Mouse (Mus musculus) kidney, postnatal 36 days (tissue): Measurements from ENCODE around the gene Fam178b.

Experiments used
- DNase-seq, 2 experiments: peaks; one replicate each; pipeline ENCODE4 v3.0.0; 2021 to 2022; ENCODE audit warnings: mixed read lengths in 2 of 2

The Fam178b gene

DNA sequence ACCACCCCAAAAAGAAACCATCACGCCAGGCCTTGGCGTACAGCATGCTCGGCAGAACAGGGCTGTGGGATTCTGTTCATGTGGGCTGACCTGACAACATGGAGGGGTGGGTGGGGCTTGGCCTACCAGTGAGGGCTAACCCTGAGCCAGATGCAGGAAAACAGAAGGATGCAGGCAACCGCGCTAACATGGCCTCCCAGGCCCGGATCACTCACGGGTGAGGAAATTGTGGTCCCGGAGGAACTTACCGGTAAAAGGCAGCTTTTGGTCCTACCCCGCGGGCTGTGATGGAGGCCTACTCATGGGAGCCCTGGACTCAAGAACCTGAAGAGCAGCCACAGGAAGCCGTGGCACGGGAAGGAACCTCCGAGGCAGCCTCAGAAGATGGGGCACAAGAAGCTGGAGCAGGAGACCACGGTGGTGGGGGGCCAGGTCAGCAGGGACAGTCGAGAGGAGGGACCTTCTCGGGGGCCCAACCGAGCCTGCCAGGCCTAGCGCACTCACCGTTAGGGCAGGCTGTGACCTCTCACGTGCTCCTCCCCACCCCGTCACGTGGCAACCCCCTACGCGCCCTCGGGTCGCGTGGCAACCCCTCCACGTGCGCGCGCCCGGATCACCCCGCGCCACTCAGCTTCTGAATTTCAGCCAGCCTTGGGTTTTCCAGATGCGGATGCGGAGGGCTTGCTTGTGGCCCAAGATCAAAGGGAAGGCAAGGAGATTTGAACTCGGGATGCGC, at the start of gene Fam178b:
Fam178b (minus strand) TSS at position 564 of the 736 bp plus-strand sequence.
- DNase-seq, result no peak

DNA sequence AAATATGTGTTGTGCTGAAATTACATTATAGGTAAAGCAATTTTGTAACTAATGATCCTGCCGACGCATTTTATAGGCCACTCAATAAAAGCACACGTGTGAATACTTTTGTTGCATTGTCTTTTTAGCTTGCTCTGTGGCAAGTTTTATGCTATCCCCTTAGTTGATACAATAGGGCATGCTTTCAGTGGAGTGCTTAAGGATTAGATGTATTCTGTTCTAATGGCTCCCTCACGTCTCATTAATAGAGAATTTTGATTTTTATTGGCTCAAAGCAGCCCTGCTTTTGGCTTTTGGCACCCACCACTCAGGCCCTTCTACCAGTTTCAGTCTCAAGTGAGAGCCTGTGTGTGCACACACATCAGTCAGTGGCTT, 41.1 kb upstream of the Fam178b start:
- DNase-seq, result no peak

DNA sequence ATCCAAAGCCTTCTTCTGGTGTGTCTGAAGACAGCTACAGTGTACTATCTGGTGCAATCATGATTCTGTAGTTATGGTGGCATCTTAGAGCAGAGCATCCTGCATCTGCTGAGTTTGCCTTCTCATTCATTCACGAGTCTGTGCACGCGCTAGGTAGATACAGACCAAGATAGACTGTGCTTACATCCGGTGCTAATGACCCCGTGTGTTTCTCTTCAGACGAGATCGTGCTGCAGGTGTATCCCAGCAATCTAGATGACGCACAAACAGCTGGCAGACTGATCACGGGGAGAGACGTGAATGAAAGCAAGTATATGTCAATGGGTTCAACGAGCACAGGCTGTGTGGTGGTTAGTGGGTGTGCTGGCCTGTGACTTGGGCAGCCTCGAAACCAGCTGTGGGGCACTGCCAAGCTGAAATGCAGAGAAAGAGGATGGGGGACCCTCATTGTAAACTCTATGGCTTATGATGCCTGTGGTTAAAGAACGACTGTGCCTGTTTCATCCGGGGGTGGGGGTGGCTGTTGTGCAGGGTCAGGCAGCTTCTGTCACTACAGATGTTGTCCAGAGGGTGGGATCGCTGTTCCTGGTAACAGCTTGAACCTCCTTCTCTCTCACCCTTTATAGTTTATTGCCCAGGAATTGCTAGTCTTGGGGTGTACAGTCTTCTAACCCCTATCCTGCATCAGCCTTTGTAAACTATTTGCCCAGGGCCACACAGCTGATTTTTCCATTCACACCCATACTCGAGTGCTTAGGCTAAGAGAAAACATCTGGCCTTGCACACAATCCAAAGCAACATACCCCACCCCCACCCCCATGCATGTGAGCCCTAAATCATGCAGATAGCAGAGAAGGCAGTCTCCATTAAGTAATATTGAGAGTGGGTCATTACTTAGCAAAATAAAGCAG, 40.4 kb upstream of the Fam178b start:
- no peak for DNase-seq

DNA sequence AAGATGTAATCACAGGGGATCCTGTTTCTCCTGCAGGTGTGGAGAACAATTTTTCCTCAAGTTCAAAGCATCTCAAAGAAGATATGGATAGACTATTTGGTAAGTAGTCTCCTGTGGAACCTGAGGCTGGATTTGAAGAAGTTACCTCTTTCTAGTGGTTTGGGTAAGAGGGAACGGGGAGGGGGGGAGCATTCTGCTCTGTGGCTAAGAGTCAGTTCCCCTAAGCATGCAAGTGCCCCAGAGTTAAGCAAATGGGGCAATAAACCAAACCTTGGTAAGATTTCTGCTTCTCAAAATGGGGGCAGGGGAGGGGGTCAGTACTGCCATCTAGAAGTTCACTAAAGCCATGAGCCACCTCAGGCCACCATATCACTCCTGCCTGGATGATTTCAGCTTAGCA, 35.8 kb upstream of the Fam178b start:
- DNase-seq, result no peak

DNA sequence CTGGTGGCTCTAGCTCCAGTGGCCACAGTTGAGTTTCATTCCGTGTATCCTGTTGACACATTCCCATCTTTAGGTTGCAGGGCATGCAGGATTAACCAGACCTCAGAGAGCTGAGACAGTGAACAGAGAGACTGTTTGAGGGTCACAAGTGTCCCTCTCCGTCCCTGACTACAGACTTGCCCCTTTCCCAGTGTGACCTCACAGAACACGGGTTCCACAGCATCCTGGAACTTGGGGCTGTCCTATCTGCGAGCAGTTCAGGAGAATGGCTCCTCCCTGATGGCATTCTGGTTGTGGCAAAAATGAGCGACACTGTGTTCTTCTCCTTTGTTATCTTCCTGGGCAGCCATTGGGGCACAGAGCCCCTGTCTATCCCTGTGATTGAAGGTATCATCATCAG, 31.3 kb upstream of the Fam178b start, which contains the start of gene Actr1b:
Actr1b (minus strand) TSS at position 112 of the 400 bp plus-strand sequence.
- no peak for DNase-seq

DNA sequence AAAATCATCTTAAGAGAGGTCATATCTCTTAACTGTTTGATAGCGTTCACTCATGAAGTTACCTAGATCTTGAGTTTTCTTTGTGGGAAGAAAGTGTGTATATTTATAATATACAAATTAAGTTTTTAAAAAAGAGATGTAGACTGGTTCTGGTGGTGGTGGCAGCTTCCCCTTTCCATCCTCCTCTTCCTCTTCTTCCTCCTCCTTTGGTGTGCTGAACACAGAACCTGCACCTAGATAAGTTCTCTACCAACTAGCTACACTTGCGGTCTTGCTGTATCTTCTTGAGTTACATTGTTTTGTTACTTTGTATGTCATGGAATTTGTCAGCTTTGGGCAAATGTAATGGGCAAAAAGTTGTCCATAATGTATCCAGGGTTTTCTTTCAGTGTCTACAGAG, 28.1 kb upstream of the Fam178b start:
- no peak for DNase-seq

DNA sequence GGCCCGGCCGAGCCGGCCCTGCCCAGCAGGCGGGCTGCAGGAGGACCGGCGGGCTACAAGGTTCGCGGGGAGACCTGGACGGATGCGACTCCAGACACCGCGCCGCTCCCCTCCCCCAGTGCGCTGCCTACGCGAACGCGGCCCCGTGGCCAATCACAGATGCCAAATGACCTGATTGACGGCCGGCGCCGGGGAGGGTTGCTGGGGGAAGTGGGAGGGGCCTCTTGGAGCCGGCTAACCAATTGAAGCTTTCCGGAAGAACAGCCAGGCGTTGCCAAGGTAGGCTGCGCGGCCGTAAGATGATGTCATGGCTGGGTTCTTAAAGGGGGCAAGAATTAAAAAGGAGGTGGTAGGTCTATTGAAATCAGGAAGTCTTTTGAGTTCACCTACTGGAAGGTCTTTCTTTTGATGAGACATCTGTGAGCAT, 26.9 kb upstream of the Fam178b start, which contains the start of gene 4933424G06Rik:
4933424G06Rik (plus strand) TSS at position 296 of the 427 bp plus-strand sequence.
- peak; percentile 99 for DNase-seq

DNA sequence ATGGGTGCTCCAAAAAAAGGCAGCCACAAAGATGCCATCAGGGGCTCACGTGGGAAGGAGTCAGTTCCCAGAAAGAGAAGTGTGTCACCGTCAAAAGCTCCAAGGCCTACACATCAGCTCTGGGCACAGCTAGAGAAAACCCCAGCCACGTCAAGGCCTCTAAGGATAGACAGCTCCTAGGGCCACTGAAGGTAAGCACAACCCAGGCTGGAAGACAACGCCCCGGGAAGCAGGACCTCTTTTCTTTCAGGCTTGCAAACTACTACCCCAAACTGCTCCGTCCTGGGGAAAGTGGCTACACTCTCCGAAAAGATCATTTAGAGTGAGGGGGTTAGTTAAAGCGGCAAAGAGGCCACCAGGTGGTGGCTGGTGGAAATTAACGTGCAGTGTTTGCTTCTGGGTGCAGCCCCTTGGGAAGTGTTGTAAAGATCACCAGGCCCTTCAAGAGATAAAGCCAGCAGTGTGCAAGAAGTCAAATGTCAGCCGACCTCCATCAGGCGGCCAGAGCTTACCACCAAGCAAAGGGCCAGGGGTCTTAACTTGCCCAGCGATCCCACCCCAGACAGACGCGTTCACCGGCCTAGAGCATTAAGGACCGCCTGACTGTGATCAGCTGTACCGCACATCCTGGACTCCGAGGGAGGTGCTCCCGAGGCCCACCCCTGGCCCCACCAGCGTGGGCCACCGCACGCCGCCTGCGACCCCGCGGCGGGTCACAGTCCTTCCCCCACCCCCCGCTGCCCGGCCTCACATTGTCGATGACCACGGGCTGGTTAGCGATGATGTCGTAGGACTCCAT, 26.3 kb upstream of the Fam178b start:
- DNase-seq, result peak; percentile 31 to 56

DNA sequence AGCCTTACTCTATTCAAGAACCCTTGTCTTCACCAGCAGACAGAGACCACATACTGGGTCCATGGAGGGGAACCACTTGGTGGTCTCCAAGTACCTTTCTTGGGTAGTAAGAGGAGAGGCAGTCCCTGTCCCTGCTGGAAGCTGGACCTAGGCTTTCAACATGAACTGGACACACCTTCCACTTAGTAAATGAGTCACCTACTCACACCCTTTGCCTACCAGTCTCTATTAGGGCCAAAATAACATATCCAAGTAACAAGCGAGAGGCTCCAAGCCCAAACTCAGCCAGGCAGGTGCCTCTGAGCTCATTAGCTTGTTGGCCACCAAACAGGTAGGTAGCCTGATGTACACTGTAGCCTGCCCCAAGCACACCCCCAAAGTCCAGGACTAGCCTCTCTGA, 25.6 kb upstream of the Fam178b start:
- DNase-seq, result peak in 1 of 2 experiments; percentile 24

DNA sequence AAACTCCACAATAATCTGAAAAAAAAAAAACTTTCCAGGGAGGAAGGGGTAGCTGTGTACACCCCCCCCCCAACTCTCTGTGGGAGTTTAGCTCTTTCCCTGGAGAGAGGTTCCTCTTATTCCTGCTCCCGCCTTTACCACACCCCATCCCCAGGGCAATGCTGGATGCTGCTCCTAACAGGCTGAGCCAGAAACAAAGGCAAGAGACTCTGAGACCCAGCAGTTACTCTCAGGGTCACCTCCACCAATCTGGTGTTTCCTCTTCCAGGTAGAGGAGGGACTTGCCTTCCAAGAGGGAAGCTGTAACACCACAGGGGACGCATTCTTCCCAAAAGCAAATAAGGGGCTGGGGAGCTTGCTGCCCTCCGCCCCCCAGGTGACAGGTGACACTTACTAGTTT, 24.8 kb upstream of the Fam178b start:
- DNase-seq, result no peak

DNA sequence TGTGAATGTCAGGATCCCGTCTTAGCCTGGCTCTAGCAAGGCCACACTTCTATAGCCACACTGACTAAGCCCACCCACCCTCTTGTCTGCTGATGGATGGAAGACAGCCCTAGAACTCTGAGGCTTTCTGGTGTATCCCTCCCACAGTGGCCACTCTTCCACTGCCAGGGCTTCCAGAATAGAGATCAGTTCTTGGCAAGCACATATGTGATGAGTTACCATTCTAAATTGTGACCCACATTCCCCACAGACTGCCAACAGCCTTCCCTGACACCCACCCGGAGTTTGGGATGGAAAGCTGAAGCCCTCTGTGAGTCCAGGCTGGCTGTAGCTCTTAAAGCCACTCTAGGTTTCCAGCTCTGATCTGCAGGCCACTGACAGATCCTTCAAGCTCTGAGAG, 24.2 kb upstream of the Fam178b start:
- DNase-seq, result no peak

DNA sequence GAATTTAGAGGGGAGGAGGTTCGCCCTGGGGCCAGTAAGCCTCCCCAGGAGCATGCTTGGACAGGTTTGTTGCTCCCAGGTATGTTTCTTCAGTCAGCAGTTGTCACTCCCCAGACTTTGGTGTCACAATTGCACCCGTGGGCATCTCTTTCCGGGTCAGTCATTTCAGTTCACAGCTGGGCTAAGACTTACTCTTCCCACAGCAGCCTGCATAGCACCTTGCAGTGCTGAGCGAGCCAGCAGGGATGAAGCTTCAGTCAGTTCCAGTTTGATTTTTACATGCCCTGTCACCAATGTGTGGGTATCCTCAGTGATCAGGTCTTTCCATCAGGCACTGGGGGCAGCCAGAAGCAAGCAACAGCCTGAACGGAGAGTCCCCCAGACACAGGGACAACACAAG, 14.0 kb upstream of the Fam178b start:
- DNase-seq, result no peak

DNA sequence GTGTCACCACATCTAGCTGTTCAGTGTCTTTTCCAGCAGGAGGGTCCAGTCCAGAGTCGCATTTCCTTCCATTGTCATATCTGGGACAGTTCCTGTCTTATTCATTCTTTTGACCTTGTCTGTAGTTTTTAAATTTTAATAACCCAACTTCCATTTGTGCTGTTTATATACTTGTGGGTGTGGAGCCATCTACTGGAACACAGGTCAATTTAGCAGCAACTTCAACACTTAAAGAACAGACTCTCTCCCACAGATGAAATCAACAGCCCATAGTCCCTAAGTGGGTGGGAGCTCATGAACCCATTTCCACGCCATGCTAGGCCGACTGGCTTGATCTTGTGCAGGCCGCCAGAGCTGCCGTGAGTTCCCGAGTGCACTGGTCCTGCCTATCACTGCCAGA, 13.4 kb upstream of the Fam178b start:
- no peak for DNase-seq

DNA sequence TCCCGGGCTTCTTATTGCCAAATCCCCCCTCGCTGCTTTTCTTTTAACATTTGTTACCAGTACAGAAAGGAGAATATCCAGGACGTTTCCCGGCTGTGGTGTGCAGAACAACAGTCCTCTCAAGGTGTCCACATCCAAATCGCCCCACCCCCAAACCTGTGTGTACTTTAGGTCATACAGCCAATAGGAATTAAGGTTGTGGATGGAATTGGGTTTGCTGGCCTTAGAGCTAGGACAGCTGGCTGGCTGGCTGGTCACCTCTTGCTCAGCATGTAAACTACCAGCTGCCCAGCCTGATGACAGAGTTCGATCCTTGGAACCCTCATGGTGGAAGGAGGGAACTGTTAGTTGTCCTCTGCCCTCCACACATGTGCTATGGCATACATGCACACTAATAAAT, 11.9 kb upstream of the Fam178b start:
- no peak for DNase-seq

DNA sequence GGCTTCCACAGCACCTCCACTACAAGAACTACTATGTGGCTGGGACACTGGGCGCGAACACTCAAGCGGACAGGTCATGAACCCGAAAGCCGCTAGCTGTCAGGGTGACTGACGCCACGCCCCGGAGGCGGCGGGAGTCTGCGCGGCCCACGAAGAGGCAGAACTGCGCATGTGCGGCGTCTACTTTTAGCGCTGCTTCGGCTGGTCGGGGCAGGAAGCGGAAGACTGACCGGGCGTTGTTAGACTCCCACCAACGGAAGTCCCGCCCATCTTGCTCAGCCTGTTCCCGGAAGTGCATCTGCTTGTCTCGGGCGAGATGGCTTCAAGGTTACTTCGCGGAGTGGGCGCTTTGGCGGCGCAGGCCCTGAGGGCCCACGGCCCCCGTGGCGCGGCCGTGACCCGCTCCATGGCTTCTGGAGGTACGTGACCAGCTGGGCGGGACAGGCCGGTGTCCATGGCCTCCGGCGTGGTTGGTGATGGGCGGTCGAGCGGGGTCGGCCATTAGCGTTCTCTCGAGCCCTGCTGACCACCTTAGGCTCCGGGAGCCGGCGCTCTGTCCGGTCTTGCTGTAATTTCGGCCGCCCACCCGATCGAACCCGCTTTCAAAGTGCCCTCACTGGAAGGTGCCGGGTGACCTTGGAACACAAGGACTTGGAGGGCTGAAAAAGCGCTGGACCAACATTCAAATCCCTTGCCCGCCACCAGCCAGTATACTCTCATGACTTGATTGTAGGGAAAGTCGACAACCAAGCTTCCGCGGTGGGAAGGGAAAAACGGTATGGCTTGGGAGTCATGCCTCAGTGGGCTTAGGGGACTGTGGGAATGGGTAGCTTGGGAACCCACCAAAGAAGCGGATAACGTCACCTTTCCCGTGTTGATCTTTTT, 8.5 kb upstream of the Fam178b start, which contains the start of gene Cox5b:
Cox5b (plus strand) TSS at position 179 of the 885 bp plus-strand sequence.
- peak; percentile 98 to 99 for DNase-seq

DNA sequence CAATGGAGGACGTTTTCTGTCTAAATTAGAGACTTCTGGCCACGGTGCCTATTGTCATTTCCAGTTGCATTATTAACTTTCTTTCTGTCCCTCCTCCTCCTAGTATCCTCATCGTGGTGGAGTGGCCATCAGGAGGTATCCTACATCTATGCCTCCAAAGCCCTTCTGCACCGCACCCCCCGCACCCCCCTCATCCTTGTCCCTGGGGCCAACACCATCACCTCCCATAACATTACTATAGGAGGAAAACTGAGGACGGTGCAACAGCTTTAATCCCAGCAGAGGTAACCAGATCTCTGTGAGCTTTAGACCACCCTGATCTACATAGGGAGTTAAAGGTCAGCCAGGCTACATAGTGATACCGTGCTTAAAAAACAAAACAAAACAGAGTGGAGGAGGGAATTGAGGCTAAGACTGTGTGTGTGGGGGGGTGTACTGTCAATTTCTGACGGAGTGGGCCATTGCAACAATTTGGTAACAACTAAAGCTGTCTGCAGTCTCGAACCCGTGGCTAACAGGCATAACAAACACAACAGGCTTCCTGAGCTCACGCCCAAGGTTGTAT, 7.8 kb upstream of the Fam178b start:
- DNase-seq, result no peak

DNA sequence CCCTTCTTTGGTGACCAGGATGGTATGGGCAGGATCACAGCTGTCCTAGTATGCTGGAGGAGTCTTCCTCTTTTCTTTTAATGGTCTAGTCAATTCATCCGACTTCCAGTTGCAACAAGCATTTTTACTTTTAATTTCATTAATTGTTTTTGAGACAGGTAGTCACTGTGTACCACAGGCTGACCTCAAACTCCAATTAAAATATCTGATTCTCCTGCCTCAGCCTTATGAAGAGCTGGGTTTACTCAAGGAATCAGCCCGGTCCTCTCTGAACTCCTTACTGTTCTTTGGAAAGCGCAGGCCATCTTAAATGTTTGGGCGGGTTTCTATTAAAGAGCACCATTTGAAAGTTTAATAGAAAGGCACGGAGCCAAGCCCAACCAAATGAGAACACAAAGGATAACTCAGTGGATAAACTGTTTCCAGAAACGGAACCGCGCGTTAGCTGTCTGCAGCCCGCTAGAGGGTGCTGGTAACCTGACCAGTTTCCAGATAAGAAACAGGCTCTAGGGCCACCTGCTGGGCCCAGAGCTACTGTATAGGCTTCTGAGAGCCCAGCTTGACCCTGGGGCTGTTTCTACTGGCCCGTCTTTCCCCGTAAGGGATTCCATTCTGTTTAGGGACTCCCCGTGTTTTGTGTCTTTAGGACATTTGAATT, 956 bp upstream of the Fam178b start:
- DNase-seq, result peak; percentile 88 to 92

DNA sequence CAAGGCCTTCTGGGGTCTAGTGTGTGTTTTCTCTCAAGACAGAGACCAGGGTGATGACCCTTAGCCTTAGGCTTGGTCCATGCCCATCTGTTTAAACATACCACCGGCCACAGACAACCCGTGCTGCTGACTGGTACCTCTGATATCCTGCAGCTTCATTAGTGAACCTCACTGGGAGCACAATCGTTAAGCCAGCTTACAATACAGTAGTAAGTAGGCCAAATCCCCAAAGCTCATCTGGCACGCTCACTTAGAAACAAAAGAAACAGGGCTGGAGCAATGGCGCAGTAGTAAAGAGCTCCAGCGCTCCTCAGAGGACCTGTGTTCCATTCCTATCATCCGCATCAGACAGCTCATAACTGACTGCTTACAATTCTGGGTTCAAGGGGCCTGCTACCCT, 2.1 kb downstream of the Fam178b start:
- DNase-seq, result no peak

DNA sequence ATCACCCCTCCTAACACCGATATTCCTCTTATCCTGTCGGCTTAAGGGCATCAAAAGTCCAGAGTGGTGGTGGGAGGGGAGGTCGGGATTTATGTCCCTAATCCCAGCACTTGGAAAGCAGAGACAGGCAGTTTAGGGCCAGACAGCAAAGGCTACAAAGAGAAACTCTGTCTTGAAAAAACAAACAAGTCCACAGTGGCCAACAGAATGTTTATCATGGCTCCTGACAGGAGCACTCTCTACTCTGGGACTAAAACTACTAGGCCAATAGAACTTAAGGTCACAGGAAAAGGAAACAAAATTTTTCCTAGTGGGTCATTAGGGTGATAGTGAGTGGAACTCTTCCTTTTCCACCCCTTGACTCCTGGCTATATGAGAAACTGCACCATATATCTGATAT, 8.0 kb downstream of the Fam178b start:
- DNase-seq, result peak in 1 of 2 experiments; percentile 24

DNA sequence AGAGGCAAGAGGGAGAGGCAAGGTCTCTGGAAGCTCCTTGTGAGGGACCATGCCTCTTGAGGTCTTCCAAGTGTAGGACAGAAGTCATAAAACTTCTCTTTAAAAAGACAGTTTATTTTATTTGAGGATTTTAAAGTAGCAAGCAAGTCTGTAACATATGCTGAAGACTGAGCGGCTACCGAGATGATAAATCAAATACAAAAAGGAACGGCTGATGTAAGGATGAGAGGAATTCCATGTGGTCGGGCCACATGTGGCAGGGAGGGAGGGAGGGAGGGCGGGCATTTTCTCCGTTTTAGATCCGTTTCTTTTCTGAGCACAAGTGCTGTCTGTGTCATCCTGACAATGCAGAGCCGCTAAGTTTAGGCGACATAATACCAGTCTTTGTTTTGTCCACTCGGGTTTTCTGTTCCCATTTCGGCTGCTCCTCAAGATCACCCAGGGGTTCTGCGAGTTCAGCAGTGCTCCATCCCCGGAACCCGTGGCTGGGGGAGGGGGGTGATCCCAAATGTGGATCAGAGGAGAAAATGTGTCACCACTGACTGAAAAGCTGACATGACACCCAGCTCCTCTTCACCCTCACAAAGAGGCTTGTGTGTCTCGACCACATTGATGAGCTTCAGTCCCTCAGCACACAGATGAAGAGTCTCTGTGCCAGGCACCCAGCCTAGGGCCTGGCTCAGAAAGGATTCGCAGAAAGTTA, 10.2 kb downstream of the Fam178b start:
- DNase-seq, result no peak
